Mouse (Mus musculus) small intestine, adult 2 months (tissue): Measurements from ENCODE around the gene B3gat3.

Source experiments
- CTCF ChIP-seq: fragments of 200-500 bp; IDR thresholded peaks from 2 replicates; pipeline ENCODE4 v1.5.1; 2012; ENCODE audit warnings: low read depth, mild to moderate bottlenecking, control low read depth, inconsistent platforms, low read length, moderate library complexity, mixed read lengths; ENCODE audit not compliant: insufficient replicate concordance, insufficient read length; ENCODE audit errors: extremely low read depth
- POLR2A ChIP-seq: fragments of 200-500 bp; IDR thresholded peaks from 2 replicates; pipeline ENCODE4 v1.6.1; 2012; ENCODE audit warnings: low read depth, mild to moderate bottlenecking, control low read depth, inconsistent platforms, low read length, moderate library complexity

- no peak for TF ChIP-seq CTCF
- TF ChIP-seq POLR2A: no peak
These were observed 21.1 kb upstream of the B3gat3 start for GRCm38 (mm10) chr19:8899079-8899478.
